Mouse (Mus musculus) heart, adult 2 months (tissue): ENCODE data around the gene Olfml2a.

ENCODE experiments used
- CTCF ChIP-seq: fragments of 200-600 bp; IDR thresholded peaks from 2 replicates; pipeline ENCODE4 v1.8.1; 2022; ENCODE audit warnings: antibody characterized with exemption, mild to moderate bottlenecking, moderate library complexity
- EP300 ChIP-seq: fragments of 200-500 bp; IDR thresholded peaks from 2 replicates; pipeline ENCODE4 v1.6.1; 2011; ENCODE audit warnings: low read depth, low read length, control low read depth; ENCODE audit not compliant: insufficient read depth

- TF ChIP-seq CTCF = no peak
- TF ChIP-seq EP300 = no peak
These were observed 37.9 kb downstream of the Olfml2a start for GRCm38 (mm10) chr2:38969650-38970049.
